11 mouse cellular contexts compared by ENCODE assay signal in the genomic region with DNA sequence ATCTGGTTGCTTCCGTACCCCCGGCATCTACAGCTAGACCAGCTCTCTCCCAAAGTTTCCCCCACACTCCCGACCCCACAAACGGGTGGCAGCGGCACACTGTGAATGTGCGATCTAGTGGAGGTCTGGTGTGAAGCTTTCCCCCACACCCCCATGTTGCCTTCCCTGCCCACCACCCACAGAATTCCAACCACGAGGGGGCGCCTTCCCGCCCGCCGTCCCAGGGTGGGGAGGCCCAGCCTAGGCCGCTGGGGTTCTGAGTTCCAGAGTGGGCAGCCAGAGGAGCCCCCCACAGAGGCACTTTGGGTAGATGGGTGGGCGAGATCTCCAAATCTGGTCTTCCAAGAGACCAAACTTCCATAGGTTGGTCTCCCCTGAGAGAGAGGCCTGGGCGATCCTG. TPM values are rescaled to one million over a fixed set of nuclear protein-coding genes. Genes with fewer than 3 reads are reported as not detected.
A peak's percentile ranks its signal among the peaks of the same experiment; 100 is the strongest.
DNase-seq lines count a peak whose midpoint lies in the region; ATAC-seq and TF ChIP-seq lines count a peak whose summit lies in the region.
"Had no signal": no experiment of that assay in that cellular context is flagged by ENCODE, and none has a peak within 500 bp of the region (broad histone marks: within the 10 kb centered on the region; RNA-seq: fewer than 3 reads in every experiment).

No protein-coding gene starts in this region.

- no peak for DNase-seq in heart, adult 2 months
- no peak for DNase-seq in heart, postnatal 25 days (ENCODE audit: low spot score)
- no peak for DNase-seq in midbrain, embryonic 11.5 days (ENCODE audit: low spot score, missing footprints)
- no peak for DNase-seq in hindbrain, postnatal 0 days (ENCODE audit: low spot score)
- no peak for DNase-seq in cerebellum, postnatal 36 days
- DNase-seq in spleen, postnatal 36 days (ENCODE audit: low spot score in 2 of 2): no peak
- DNase-seq: cerebellum, adult 18-20 months; kidney, adult 18-20 months; lung, postnatal 4 days had no signal

- TF ChIP-seq CTCF in heart, adult 2 months (IDR thresholded peaks at IDR 0.05): peak; percentile 15; the same call in 1 of the 2 replicates
- TF ChIP-seq CTCF in hindbrain, postnatal 0 days (IDR thresholded peaks at IDR 0.05; ENCODE audit: low read depth): peak; percentile 30; the same call in 1 of the 2 replicates

- H3K36me3 ChIP-seq in heart, adult 2 months (ENCODE audit: control insufficient read depth, insufficient read depth, low read length): no peaks in the 10 kb centered on the region
- H3K36me3 ChIP-seq in midbrain, embryonic 12.5 days: no peaks in the 10 kb centered on the region
- H3K36me3 ChIP-seq in midbrain, embryonic 11.5 days (ENCODE audit: control insufficient read depth, insufficient read depth, low read length): no peaks in the 10 kb centered on the region
- no peaks in the 10 kb centered on the region for H3K36me3 ChIP-seq in hindbrain, postnatal 0 days (ENCODE audit: insufficient read depth, low read length)
- H3K36me3 ChIP-seq in stomach, embryonic 16.5 days (ENCODE audit: control insufficient read depth, insufficient read depth, low read length): no peaks in the 10 kb centered on the region

- ATAC-seq in midbrain, embryonic 12.5 days (ENCODE audit: low FRiP score, low read depth): no peak
- ATAC-seq in midbrain, embryonic 11.5 days (ENCODE audit: low FRiP score): no peak
- ATAC-seq in hindbrain, postnatal 0 days: no peak
- ATAC-seq in stomach, embryonic 16.5 days (ENCODE audit: insufficient read depth, low FRiP score): no peak

- intact Hi-C loops in heart, adult 2 months (cut with DNase I): no loop called here
- intact Hi-C loops in heart, postnatal 25 days (cut with DNase I): no loop called here

- no peak for TF ChIP-seq EP300 in heart, adult 2 months (IDR thresholded peaks at IDR 0.05; ENCODE audit: insufficient read depth, low read depth, low read length)

- no peak overlapping the region for H3K4me3 ChIP-seq in heart, adult 2 months
- peak overlapping the region; percentile 20; the same call in 1 of the 2 replicates for H3K4me3 ChIP-seq in midbrain, embryonic 12.5 days
- H3K4me3 ChIP-seq in midbrain, embryonic 11.5 days (ENCODE audit: low read depth, low read length): no peak overlapping the region
- H3K4me3 ChIP-seq in hindbrain, postnatal 0 days (ENCODE audit: low read length): peak overlapping the region; percentile 7
- H3K4me3 ChIP-seq in stomach, embryonic 16.5 days (replicated peaks; ENCODE audit: low read length): no peak overlapping the region; the same call in 1 of the 2 replicates

- no peaks in the 10 kb centered on the region for H3K4me1 ChIP-seq in heart, adult 2 months (ENCODE audit: control insufficient read depth, insufficient read depth, low read length)
- H3K4me1 ChIP-seq in midbrain, embryonic 12.5 days: peaks cover 31% of the 10 kb centered on the region
- 0 out of 2 replicates have a peak, but pooled peaks cover 4% of the 10 kb centered on the region for H3K4me1 ChIP-seq in midbrain, embryonic 11.5 days (ENCODE audit: control insufficient read depth, insufficient read depth, low read length)
- H3K4me1 ChIP-seq in hindbrain, postnatal 0 days (ENCODE audit: insufficient read depth, low read length): no peaks in the 10 kb centered on the region
- no peaks in the 10 kb centered on the region for H3K4me1 ChIP-seq in stomach, embryonic 16.5 days (ENCODE audit: control insufficient read depth, insufficient read depth, low read length)

- H3K9ac ChIP-seq in heart, adult 2 months (ENCODE audit: low read depth, low read length): no peak overlapping the region
- no peak overlapping the region for H3K9ac ChIP-seq in midbrain, embryonic 12.5 days (replicated peaks)
- H3K9ac ChIP-seq in midbrain, embryonic 11.5 days (ENCODE audit: low read length): no peak overlapping the region
- peak overlapping the region; percentile 30; the same call in 1 of the 2 replicates for H3K9ac ChIP-seq in hindbrain, postnatal 0 days (replicated peaks; ENCODE audit: low read length)
- 0 out of 2 replicates have a peak overlapping the region, but pooled peaks have one; percentile 12 for H3K9ac ChIP-seq in stomach, embryonic 16.5 days (ENCODE audit: low read length)

- no peak overlapping the region for H3K4me2 ChIP-seq in midbrain, embryonic 12.5 days (replicated peaks)
- H3K4me2 ChIP-seq in midbrain, embryonic 11.5 days: no peak overlapping the region
- peak overlapping the region; percentile 37; the same call in 1 of the 2 replicates for H3K4me2 ChIP-seq in hindbrain, postnatal 0 days (ENCODE audit: low read depth, low read length)
- H3K4me2 ChIP-seq in stomach, embryonic 16.5 days (ENCODE audit: low read depth, low read length): no peak overlapping the region

- WGBS in heart, adult 2 months: 42% methylated on average over 14 of the region's 14 CpGs
- WGBS in midbrain, embryonic 12.5 days: 49% methylated on average over 14 of the region's 14 CpGs
- WGBS in midbrain, embryonic 11.5 days: 41% methylated on average over 14 of the region's 14 CpGs
- WGBS in hindbrain, postnatal 0 days: 54% methylated on average over 14 of the region's 14 CpGs
- WGBS in stomach, embryonic 16.5 days: 40% methylated on average over 14 of the region's 14 CpGs

- H3K27me3 ChIP-seq in heart, adult 2 months (ENCODE audit: control insufficient read depth, insufficient read depth, low read length): peaks cover 9% of the 10 kb centered on the region
- H3K27me3 ChIP-seq in midbrain, embryonic 12.5 days: peaks cover 94% of the 10 kb centered on the region
- peaks cover 35% of the 10 kb centered on the region for H3K27me3 ChIP-seq in midbrain, embryonic 11.5 days (ENCODE audit: control insufficient read depth, insufficient read depth, low read length)
- H3K27me3 ChIP-seq in hindbrain, postnatal 0 days (ENCODE audit: insufficient read depth, low read length): peaks cover 28% of the 10 kb centered on the region
- H3K27me3 ChIP-seq in stomach, embryonic 16.5 days (ENCODE audit: control insufficient read depth, insufficient read depth, low read length): peaks cover 56% of the 10 kb centered on the region

- TF ChIP-seq POLR2A in heart, adult 2 months (IDR thresholded peaks at IDR 0.05; ENCODE audit: insufficient read depth, low read depth, low read length): no peak

- no peak overlapping the region for H3K27ac ChIP-seq in heart, adult 2 months
- no peak overlapping the region for H3K27ac ChIP-seq in midbrain, embryonic 12.5 days (replicated peaks)
- H3K27ac ChIP-seq in midbrain, embryonic 11.5 days (ENCODE audit: low read depth, low read length): no peak overlapping the region
- no peak overlapping the region for H3K27ac ChIP-seq in hindbrain, postnatal 0 days
- no peak overlapping the region for H3K27ac ChIP-seq in stomach, embryonic 16.5 days (ENCODE audit: low read length)

- H3K9me3 ChIP-seq in midbrain, embryonic 12.5 days: no peaks in the 10 kb centered on the region
- H3K9me3 ChIP-seq in midbrain, embryonic 11.5 days (ENCODE audit: control insufficient read depth, low read length): no peaks in the 10 kb centered on the region
- H3K9me3 ChIP-seq in hindbrain, postnatal 0 days (ENCODE audit: low read length): no peaks in the 10 kb centered on the region
- no peaks in the 10 kb centered on the region for H3K9me3 ChIP-seq in stomach, embryonic 16.5 days (replicated peaks; ENCODE audit: control insufficient read depth, low read length)

- no peaks in the 10 kb centered on the region for H3K79me2 ChIP-seq in heart, adult 2 months (replicated peaks; ENCODE audit: control insufficient read depth, insufficient read depth, low read length)

RNA-seq across cellular contexts. Expression of a gene that starts 2.2 kb away (rescaled TPM):
- total RNA-seq in heart, adult 2 months (2021): 1 to 10 TPM; 1.1 to 1.3 TPM
- 4.5 and 4.9 TPM in 2 replicates for polyA plus RNA-seq in heart, adult 2 months (2012; rRNA removed)
- 1 to 10 TPM in 1 of 2 experiments, under 1 TPM in 1; 0.92 to 1.3 TPM for total RNA-seq in heart, postnatal 25 days (2021)
- polyA plus RNA-seq in midbrain, embryonic 12.5 days (2016; fragmentation: Nextera tagmentation; extraction: Ambion mirVana): 0.48 and 1.2 TPM in 2 replicates
- polyA plus RNA-seq in midbrain, embryonic 11.5 days (2014; fragmentation: Nextera tagmentation; extraction: Ambion mirVana): 0.64 and 0.95 TPM in 2 replicates
- 36.2 and 40.3 TPM in 2 replicates for total RNA-seq in hindbrain, postnatal 0 days (2014; rRNA removed)
- 14.2 and 15.2 TPM in 2 replicates for polyA plus RNA-seq in hindbrain, postnatal 0 days (2015; fragmentation: Nextera tagmentation; extraction: Ambion mirVana)
- 5.3 and 5.4 TPM in 2 replicates for polyA plus RNA-seq in stomach, embryonic 16.5 days (2015; fragmentation: Nextera tagmentation; extraction: Ambion mirVana)

RNA-seq across cellular contexts. Expression of a gene that starts 21.8 kb away (rescaled TPM):
- 1 to 10 TPM; 1.8 to 2.6 TPM for total RNA-seq in heart, adult 2 months (2021)
- 2.8 and 3.8 TPM in 2 replicates for polyA plus RNA-seq in heart, adult 2 months (2012; rRNA removed)
- total RNA-seq in heart, postnatal 25 days (2021): 1 to 10 TPM; 1.6 to 1.7 TPM
- 9.7 and 11.9 TPM in 2 replicates for polyA plus RNA-seq in midbrain, embryonic 12.5 days (2016; fragmentation: Nextera tagmentation; extraction: Ambion mirVana)
- polyA plus RNA-seq in midbrain, embryonic 11.5 days (2014; fragmentation: Nextera tagmentation; extraction: Ambion mirVana): 9.5 and 10.2 TPM in 2 replicates
- 6.0 and 10.1 TPM in 2 replicates for total RNA-seq in hindbrain, postnatal 0 days (2014; rRNA removed)
- 18.0 and 21.4 TPM in 2 replicates for polyA plus RNA-seq in hindbrain, postnatal 0 days (2015; fragmentation: Nextera tagmentation; extraction: Ambion mirVana)
- 6.9 and 7.3 TPM in 2 replicates for polyA plus RNA-seq in stomach, embryonic 16.5 days (2015; fragmentation: Nextera tagmentation; extraction: Ambion mirVana)

RNA-seq across cellular contexts. Expression of a gene that starts 22.0 kb away (rescaled TPM):
- 100 to 1,000 TPM; 126 to 145 TPM for total RNA-seq in heart, adult 2 months (2021)
- 48.6 and 50.9 TPM in 2 replicates for polyA plus RNA-seq in heart, adult 2 months (2012; rRNA removed)
- 100 to 1,000 TPM; 132 TPM for total RNA-seq in heart, postnatal 25 days (2021)
- 314 and 327 TPM in 2 replicates for polyA plus RNA-seq in midbrain, embryonic 12.5 days (2016; fragmentation: Nextera tagmentation; extraction: Ambion mirVana)
- polyA plus RNA-seq in midbrain, embryonic 11.5 days (2014; fragmentation: Nextera tagmentation; extraction: Ambion mirVana): 354 and 362 TPM in 2 replicates
- 49.9 and 50.1 TPM in 2 replicates for total RNA-seq in hindbrain, postnatal 0 days (2014; rRNA removed)
- polyA plus RNA-seq in hindbrain, postnatal 0 days (2015; fragmentation: Nextera tagmentation; extraction: Ambion mirVana): 326 and 334 TPM in 2 replicates
- polyA plus RNA-seq in stomach, embryonic 16.5 days (2015; fragmentation: Nextera tagmentation; extraction: Ambion mirVana): 281 and 302 TPM in 2 replicates

RNA-seq across cellular contexts. Expression of a gene that starts 54.1 kb away (rescaled TPM):
- total RNA-seq in heart, adult 2 months (2021): 10 to 100 TPM; 43.0 to 45.7 TPM
- 39.3 and 58.7 TPM in 2 replicates for polyA plus RNA-seq in heart, adult 2 months (2012; rRNA removed)
- 10 to 100 TPM; 51.9 to 57.7 TPM for total RNA-seq in heart, postnatal 25 days (2021)
- 11.4 and 11.5 TPM in 2 replicates for polyA plus RNA-seq in midbrain, embryonic 12.5 days (2016; fragmentation: Nextera tagmentation; extraction: Ambion mirVana)
- polyA plus RNA-seq in midbrain, embryonic 11.5 days (2014; fragmentation: Nextera tagmentation; extraction: Ambion mirVana): 5.2 and 5.4 TPM in 2 replicates
- 28.1 and 36.4 TPM in 2 replicates for total RNA-seq in hindbrain, postnatal 0 days (2014; rRNA removed)
- 8.0 and 9.5 TPM in 2 replicates for polyA plus RNA-seq in hindbrain, postnatal 0 days (2015; fragmentation: Nextera tagmentation; extraction: Ambion mirVana)
- polyA plus RNA-seq in stomach, embryonic 16.5 days (2015; fragmentation: Nextera tagmentation; extraction: Ambion mirVana): 10.4 and 11.2 TPM in 2 replicates

Comparison
In these comparisons a context has a peak if more than half of its experiments do, and no peak if none do; other contexts are left out.
1. H3K4me3 ChIP-seq: peak in midbrain, embryonic 12.5 days (single experiment) and hindbrain, postnatal 0 days (single experiment); none in heart, adult 2 months (single experiment), midbrain, embryonic 11.5 days (single experiment) and stomach, embryonic 16.5 days (single experiment).
2. H3K9ac ChIP-seq: peak in hindbrain, postnatal 0 days (single experiment) and stomach, embryonic 16.5 days (single experiment); none in heart, adult 2 months (single experiment), midbrain, embryonic 12.5 days (single experiment) and midbrain, embryonic 11.5 days (single experiment).